Mouse (Mus musculus) layer of hippocampus, adult 2 months (tissue): ENCODE results near the gene Zfp462. TPM values are rescaled to one million over a fixed set of nuclear protein-coding genes. Genes with fewer than 3 reads are reported as not detected.

Source experiments
- DNase-seq, 2 experiments: peaks; one replicate each; pipeline ENCODE4 v3.0.0; 2022; ENCODE audit warnings: low spot score in 2 of 2
- H3K27ac ChIP-seq: fragments of 200-600 bp; 2 replicates; pipeline ENCODE4 v1.8.1; 2022
- H3K4me3 ChIP-seq: fragments of 200-600 bp; 2 replicates; pipeline ENCODE4 v1.8.1; 2022; ENCODE audit warnings: mild to moderate bottlenecking
- CTCF ChIP-seq: fragments of 200-600 bp; conservative IDR thresholded peaks from 2 replicates; pipeline ENCODE4 v1.8.1; 2022; ENCODE audit warnings: antibody characterized with exemption, mild to moderate bottlenecking, moderate library complexity
- total RNA-seq, 2 experiments: library from RNA; stranded (reverse); gene quantifications; 2 replicates each; pipeline ENCODE4 v1.2.3; 2021

Gene Zfp462
- total RNA-seq, 2 experiments from 2014 or later, result 66.7 to 68.8 TPM

DNA sequence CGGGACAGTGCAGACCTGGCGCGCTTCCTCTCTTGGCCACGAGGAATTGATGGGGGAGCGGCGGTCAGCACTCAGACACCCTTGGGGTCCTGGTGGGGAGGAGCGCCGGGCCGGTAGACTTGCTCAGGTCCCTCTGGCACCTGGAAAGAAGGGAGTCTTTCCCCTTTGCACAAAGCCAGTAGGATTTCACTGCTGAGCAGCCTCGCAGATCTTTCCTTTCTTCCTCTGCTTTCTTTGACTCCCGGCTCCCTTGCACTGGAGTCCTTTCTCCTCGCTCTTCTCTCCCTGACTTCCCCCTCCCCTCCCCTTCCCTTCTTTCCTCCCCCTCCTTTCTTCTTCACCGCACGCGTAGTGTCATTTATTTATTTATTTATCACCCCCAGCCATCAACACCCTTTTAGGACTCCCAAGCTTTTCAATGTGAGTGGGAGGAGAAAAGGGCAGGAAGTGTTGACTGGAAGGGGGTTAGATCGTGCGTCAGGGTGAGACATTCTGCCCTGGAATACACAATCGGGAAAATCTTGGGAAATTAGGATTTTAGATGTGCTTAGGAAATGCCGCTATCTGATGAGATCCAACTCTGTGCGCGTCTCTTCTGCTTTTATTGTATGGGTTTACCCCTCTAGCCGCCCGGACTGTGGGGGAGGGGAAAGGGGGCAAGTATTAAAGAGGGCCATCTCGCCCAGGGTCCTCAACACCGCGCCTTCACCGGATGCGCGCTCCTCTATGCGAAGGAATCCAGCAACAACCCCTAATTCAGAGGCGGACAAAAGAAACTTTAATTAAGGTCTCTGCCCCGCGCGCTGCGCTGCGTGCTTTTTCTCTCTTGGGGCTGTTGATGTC lies 976 bp downstream of the Zfp462 start:
- peak; percentile 36 for TF ChIP-seq CTCF
- Histone ChIP-seq H3K4me3 (peak overlapping the region; percentile 86), H3K27ac (peak overlapping the region; percentile 68)
- DNase-seq, result no peak

DNA sequence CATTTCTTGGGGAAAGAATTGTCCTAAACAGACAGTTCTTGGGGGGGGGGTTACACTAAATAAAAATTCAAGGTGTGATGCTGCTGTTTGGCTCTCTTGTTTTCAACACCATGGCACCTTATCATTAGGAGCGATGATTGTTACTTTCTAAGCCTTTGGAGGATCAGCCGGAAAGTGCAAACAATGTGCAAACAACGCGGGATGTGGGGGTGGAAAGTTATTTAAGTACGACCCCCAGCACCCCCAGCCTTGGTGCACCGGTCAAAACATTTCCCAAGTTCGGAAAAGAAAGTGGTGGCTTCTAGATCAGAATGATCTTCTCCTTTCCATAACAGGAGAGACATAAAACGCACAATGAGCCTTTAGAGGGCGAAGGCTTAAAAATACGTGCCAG lies 1.8 kb downstream of the Zfp462 start:
- TF ChIP-seq CTCF, result no peak
- peak overlapping the region; percentile 95 for H3K27ac ChIP-seq

DNA sequence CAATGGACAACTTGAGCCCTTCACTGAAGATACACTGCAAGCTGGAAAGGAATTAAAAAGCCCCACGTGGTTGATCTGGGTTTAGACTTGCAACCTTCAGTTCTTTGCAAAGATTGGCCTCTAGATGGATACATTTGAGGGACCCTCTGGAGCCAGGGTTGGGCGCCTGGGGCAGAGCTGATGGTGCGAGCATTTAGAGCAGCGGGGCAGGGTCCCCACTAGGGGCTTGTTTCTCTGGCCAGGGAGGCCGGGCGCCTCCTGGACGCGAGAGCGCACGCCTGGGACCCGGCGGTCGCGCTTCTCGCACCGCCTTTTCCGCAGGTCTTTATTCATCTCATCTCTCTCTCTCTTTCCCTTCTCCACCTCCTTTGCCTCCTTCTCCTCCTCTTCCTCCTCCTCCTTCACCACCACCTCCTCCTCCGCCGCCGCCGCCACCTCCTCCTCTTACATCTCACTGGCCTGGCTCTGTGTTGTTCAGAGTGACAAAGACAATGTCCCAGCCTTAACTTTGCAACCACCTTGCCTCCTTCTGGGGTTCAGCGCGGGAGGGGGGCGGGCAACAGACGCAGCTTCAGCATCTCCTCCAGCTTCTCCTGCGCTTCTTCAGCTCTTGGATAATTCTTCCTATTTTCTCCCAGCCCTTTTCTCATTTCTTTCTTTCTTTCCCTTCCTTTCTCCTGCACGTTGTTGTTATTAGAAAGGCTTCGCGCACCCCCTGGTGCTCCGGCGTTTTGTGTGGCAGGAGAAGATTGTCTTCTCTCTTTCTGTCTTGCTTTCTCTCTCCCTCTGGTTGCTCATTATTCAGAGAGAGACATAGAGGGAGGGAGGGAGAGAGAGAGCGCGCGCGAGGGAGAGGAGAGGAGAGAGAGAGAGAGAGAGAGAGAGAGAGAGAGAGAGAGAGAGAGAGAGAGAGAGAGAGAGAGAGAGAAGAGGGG lies 2.5 kb downstream of the Zfp462 start:
- no peak for DNase-seq
- peak; percentile 44 for TF ChIP-seq CTCF
- Histone ChIP-seq H3K4me3 (peak overlapping the region; percentile 86), H3K27ac (peak overlapping the region; percentile 95)

More for the DNA sequence above, 1.8 kb downstream of the Zfp462 start:
- peak overlapping the region; percentile 86 for H3K4me3 ChIP-seq
- DNase-seq, result no peak

GRCm38 (mm10) chr4:54947991-54948615 lies 3.3 kb downstream of the Zfp462 start:
- Histone ChIP-seq H3K4me3 (peak overlapping the region; percentile 86), H3K27ac (peak overlapping the region; percentile 95)
- no peak for TF ChIP-seq CTCF
- peak in 1 of 2 experiments; percentile 29 for DNase-seq

DNA sequence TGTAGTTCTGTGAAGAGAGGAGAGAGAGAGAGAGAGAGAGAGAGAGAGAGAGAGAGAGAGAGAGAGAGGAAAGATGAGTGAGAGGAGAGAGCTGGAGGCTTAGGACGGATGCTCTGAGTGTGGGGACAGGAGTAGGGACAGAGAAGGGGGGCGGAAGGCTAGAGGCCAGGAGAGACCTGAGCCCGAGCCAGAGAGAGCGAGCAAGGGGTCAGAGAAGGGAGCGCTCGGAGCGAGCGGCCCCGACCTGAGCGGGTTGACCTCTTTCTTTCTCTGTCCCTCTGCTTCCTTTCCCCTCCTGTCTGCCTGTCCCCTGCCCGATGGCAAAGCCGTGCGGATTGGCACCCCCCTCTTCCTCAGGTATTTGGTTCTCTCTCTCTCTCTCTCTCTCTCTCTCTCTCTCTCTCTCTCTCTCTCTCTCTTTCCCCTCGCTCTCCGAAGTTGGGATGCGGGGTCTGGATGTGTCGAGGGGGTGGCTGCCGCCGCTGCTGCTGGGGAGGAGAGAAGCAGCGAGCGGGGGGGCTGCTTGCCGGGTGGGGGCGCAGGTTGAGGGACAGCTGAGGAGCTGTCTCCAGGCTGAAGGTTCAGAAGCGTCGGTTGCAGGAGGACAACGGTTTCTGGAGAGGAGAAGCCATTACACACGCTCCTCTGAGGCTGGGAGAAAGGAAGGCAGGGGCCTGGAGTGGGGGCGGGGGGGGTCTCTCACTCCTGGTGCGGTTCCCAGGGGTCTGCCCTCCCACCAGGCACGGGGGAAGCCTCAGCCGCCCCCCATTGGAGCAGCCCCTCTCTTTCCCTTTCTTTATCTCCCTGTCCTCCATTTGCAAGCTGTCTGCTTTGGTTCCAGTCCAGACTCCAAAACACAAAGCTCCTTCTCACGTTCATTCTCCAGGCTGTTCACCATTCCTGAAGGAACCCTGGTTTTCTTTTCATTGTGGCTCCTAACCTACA lies 4.0 kb downstream of the Zfp462 start:
- no peak for TF ChIP-seq CTCF
- H3K4me3 ChIP-seq, result peak overlapping the region; percentile 86
- DNase-seq, result peak in 1 of 2 experiments; percentile 30
- H3K27ac ChIP-seq, result peak overlapping the region; percentile 95

DNA sequence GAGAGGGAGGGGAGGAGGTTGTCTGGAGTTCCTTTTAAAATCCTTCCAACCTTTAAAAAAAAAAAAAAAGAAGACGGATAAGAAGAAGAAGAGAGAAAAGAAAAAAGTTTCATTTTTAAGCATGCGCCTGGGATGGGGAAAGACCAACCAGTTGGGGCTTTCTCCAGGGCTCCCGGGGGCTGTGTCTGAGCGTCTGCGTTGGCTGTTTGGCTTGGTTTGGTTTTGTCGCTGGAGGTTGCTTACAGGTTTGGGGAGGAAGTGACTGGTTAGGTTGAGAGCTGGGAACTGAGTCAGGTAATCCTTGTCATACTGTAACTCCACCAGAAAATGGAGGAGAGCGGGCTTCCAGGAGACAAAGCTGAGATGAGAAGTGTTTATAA lies 4.7 kb downstream of the Zfp462 start:
- no peak for DNase-seq
- peak overlapping the region; percentile 95 for H3K27ac ChIP-seq
- no peak for TF ChIP-seq CTCF
- peak overlapping the region; percentile 86 for H3K4me3 ChIP-seq

- no peak for DNase-seq
- no peak for TF ChIP-seq CTCF
- Histone ChIP-seq H3K4me3 (peak overlapping the region; percentile 86), H3K27ac (peak overlapping the region; percentile 95; the same call in 1 of the 2 replicates)
Observed at GRCm38 (mm10) chr4:54950136-54950535, 5.3 kb downstream of the Zfp462 start.

- TF ChIP-seq CTCF, result no peak
- no peak for DNase-seq
- Histone ChIP-seq H3K27ac (peak overlapping the region; percentile 14; the same call in 1 of the 2 replicates), H3K4me3 (peak overlapping the region; percentile 86)
Observed at GRCm38 (mm10) chr4:54950866-54951265, 6.0 kb downstream of the Zfp462 start.

DNA sequence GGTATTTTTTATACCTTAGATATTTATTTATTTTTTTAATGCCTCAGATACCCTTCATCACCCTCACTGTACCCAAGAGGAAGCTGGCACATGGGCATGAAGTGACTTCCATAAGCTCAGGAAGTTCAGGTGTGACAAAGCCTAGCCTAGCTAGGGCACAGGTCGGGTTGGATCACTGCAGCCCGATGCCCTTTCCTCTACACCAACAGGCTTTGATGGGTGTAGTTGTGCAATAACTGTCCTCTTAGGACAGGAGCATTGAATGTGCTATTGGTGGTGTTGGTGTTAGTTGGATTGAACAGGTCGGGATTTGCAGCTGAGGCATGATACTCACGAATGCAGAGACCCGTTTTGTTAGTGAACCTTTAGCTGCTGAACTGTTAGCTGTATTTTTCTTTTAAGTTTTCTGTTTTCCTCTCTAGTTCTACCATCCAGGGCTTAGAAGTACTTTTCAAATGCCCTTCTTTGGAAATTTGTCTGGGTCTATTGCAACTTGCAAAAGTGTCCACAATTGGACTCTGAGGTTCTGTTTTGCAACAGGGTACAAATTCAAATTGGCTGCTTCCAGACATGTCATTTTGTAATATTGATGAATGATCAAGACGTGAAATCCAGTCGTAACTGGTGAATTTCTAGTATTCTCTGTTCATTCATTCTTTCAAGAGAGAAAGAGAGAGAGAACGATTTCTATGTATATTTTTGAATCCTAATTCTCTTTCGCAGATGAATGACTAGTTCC lies 9.0 kb downstream of the Zfp462 start:
- Histone ChIP-seq H3K27ac (no peak overlapping the region), H3K4me3 (no peak overlapping the region)
- TF ChIP-seq CTCF, result no peak
- no peak for DNase-seq

GRCm38 (mm10) chr4:54954455-54954854 lies 9.6 kb downstream of the Zfp462 start:
- no peak for TF ChIP-seq CTCF
- Histone ChIP-seq H3K27ac (no peak overlapping the region), H3K4me3 (no peak overlapping the region)
- DNase-seq, result no peak

DNA sequence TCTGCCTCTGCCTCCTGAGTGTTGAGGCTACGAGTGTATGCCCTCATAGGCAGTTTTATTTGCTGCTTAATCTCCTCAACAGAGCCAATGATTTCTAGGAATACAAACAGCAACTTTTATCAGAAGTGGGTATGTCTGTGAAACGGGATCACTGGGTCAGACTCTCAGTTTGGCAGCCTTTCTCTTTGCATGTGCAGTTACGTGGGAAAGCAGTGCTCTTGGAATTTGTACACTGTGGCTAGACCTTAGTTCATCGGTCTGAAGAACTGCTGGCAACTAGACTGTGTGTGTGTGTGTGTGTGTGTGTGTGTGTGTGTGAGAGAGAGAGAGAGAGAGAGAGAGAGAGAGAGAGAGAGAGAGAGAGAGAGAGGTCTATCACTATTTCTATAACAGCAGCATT lies 15.9 kb downstream of the Zfp462 start:
- TF ChIP-seq CTCF, result no peak
- Histone ChIP-seq H3K4me3 (no peak overlapping the region), H3K27ac (no peak overlapping the region)
- no peak for DNase-seq
